Mouse (Mus musculus): ENCODE data around the gene Abtb2.

DNA sequence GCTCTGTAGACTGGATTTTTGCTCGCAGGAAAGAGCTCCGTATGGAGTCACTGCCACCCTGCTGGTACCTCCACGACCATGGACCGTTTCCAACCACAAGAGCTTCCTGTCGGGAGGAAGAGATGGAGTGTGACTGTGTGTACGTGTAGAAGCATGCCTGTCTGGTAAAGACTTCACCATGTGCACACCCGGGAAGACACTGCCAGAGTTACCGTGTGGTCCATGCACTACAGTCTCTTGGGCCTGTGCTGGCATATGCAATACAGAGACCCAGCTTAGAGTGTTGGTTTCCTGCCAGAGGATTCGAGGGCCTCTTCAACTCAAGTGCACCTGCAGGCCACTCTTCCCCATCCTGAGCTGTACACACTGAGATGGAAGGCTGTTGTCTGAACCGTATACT, 41.8 kb downstream of the Abtb2 start:
- no peak for TF ChIP-seq CTCF (IDR thresholded peaks at IDR 0.05; ENCODE audit: low read depth)
- no peak for TF ChIP-seq EP300 (IDR thresholded peaks at IDR 0.05; ENCODE audit: low read depth)
